ENCODE assay signal across 8 mouse cellular contexts in the genomic region with DNA sequence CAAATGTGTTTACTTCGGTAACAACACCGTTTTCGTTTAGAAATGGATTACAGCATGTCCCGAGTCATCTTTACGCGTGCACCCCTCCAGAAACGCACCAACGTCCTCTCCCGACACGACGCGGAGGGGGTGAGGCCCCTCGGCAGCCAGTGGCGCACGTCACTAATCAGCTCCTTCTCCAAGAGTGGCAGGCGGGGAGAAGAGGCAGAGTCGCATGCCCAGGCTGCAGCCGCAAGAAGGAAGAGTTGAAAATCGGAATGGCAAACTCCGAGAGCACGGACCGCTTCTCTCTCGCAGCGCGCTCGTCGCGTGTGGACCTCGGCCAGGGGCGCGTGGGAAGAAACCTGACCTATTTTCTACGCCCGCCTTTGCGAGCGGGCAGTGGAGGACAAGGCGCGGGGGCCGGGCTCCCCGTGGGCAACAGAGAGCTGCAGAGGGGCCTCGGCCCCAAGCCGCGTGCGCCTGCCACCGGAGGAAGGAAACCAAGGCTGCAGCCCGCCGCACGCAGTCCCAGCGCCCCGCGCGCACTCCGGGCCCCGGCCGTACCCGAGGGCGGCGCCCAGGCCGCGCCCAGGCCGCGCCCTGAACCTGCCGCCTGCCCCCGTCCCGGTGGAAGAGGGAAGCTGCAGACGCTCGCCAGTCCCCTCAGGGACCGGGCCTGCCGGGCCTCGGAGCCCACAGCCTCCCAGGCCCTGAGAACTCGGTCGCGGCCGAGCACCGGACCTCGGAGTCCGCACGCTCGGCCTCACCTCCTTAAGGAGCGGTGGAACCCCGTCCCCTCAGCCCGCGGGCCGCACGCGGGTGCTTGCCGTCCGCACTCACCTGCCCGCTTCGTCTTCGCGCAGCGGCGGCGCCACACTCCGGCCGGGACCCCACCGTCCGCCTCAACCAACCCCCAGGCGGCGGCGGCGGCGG. TPM values are rescaled to one million over a fixed set of nuclear protein-coding genes. Genes with fewer than 3 reads are reported as not detected.
DNase-seq lines count a peak whose midpoint lies in the region; ATAC-seq lines count a peak whose summit lies in the region.

No protein-coding gene starts in this region.

- no peaks in the 10 kb centered on the region for H3K9me3 ChIP-seq in forebrain, embryonic 13.5 days (replicated peaks)

- WGBS in forebrain, embryonic 13.5 days: under 1% methylated on average over 73 of the region's 103 CpGs

- peaks cover 19% of the 10 kb centered on the region for H3K36me3 ChIP-seq in forebrain, embryonic 13.5 days (ENCODE audit: poor library complexity, severe bottlenecking)

- H3K27ac ChIP-seq in forebrain, embryonic 13.5 days: peak overlapping the region; percentile 78

- H3K4me3 ChIP-seq in forebrain, embryonic 13.5 days: peak overlapping the region; percentile 97

- H3K27me3 ChIP-seq in forebrain, embryonic 13.5 days: no peaks in the 10 kb centered on the region

- no peak for ATAC-seq in forebrain, embryonic 13.5 days
- ATAC-seq in hematopoietic stem cell, adult 5-6 weeks (replicated peaks in 1 of 2; ENCODE audit: insufficient read depth in 1 of 2, low FRiP score in 2 of 2, low TSS enrichment in 1 of 2, low read depth in 1 of 2, poor library complexity in 2 of 2, severe bottlenecking in 2 of 2): peak; percentile 9 to 41; a peak in 2 of 4 replicates

- peak overlapping the region; percentile 81 for H3K4me2 ChIP-seq in forebrain, embryonic 13.5 days

- peak; percentile 25 for DNase-seq in MEL-GATA-1-ER (ENCODE audit: extremely low read depth, low read depth)
- DNase-seq in c-Kit-positive CD71-positive TER-119-positive erythroid progenitor cells, embryonic 14.5 days (ENCODE audit: low spot score): peak; percentile 57
- DNase-seq in layer of hippocampus, adult 9-11 months: peak; percentile 61
- peak; percentile 67 for DNase-seq in lung, postnatal 10 days
- peak; percentile 27 for DNase-seq in retina, postnatal 7 days (ENCODE audit: low read depth, low spot score)
- peak; percentile 33 to 35 for DNase-seq in urinary bladder, postnatal 36 days (ENCODE audit: low spot score in 2 of 2)

- peak overlapping the region; percentile 91 for H3K9ac ChIP-seq in forebrain, embryonic 13.5 days

- peaks cover 32% of the 10 kb centered on the region for H3K4me1 ChIP-seq in forebrain, embryonic 13.5 days

RNA-seq across cellular contexts. Expression of gene Setd3, which starts 0.5 kb away (rescaled TPM):
- 90.0 and 91.6 TPM in 2 replicates for polyA plus RNA-seq in forebrain, embryonic 13.5 days (2015; fragmentation: Nextera tagmentation; extraction: Ambion mirVana)
- total RNA-seq in hematopoietic stem cell, adult 5-6 weeks (2017): 99.8 and 107 TPM in 2 replicates

RNA-seq across cellular contexts. Expression of gene Ccnk, which starts 0.8 kb away (rescaled TPM):
- 4.5 and 5.3 TPM in 2 replicates for polyA plus RNA-seq in forebrain, embryonic 13.5 days (2015; fragmentation: Nextera tagmentation; extraction: Ambion mirVana)
- total RNA-seq in hematopoietic stem cell, adult 5-6 weeks (2017): 15.1 and 20.9 TPM in 2 replicates
